Mouse (Mus musculus) gastrocnemius, adult 18-20 months (tissue): ENCODE data around the gene Ccrl2. TPM values are rescaled to one million over a fixed set of nuclear protein-coding genes. Genes with fewer than 3 reads are reported as not detected.

Source experiments
- DNase-seq: peaks from one replicate; pipeline ENCODE4 v3.0.0; 2021; ENCODE audit warnings: low spot score
- total RNA-seq, 2 experiments: library from RNA; stranded (reverse); gene quantifications; 2 replicates each; pipeline ENCODE4 v1.2.3; 2021

Gene Ccrl2
- total RNA-seq, 2 experiments from 2014 or later, result 7.7 to 7.9 TPM

DNA sequence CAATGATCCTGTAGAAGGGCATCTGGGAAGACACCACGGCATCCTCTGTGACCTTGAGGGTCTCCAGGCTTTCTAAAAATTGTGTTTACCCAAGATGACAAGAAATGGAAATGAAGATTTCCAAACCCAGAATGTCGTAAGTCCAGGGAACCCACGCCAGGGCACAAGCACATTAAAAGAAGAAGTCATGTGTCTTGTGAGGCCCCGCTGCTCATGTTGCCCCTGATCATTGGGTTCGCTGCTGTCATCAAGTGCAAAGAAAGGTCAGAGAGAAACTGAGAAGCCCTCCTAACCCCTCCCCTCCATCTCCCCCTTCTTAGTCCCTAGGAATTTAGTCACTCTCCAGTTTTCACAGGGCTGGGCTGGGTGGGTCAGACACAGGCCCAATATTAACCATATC lies 5.5 kb upstream of the Ccrl2 start:
- no peak for DNase-seq

DNA sequence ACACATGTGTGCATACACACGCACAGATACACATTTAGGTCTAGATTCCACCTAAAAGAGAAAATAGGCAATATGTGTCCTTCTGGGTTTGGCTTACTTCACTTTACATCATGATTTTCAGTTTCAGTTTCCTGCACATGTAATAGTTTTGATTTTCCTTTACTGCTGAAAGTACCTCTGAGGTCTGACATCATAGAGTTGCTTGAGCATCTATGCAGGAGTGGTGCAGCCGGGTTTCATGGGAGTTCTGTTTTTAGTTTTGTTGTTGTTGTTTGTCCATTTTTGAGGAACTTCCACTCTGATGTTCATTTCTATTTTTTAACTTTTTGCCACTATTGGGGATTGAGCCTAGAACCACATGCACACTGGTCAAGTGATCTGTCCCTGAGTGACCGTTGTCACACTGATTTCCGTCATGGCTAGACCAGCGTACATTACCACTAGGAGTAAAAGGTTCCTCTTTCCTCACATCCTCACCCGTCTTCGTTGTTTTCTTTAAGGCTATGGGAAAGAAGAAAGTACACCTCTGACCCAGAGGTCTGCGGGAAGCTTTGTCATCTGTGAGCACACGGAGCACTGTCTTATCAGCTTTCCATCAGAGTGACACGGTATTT lies 1.7 kb upstream of the Ccrl2 start:
- DNase-seq, result no peak

DNA sequence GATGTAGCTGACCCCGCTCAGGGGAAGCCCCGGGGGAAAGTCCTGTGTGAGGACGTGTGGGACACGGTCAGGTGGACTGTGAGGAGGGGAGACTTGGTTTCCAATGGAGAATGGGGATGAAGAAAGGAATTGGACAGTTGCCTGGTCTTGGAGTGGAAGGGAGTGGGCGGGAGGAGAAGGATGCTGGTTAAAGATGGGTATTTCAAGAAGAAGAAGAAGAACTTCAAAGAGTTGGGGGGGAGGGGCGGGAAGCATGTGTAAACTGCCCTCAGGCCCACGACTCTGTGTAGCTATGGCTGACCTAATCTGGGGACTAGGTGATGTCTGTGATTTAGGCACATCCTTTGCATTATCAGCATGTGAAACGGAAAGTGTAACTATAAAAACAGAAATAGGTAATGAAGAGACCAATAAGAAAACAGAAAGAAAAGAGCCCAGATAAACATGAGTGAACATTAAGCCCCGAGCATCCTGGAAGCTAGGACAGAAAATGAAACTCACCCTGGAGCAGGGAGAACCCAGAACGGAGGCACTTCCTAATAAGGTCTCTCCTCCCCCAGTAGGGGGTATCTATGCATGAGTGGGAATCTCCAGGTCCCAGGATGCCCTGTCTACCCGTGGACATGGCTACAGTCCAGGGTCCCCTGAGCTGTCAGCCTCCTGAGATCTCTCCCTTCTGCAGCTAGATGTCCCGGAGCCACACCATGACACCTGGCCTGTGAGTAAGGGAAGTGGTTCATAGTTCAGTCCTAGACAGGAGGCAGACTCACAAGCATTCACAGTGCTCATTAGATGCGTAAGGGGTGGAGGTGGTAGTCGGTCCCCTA lies 438 bp upstream of the Ccrl2 start:
- DNase-seq, result no peak

DNA sequence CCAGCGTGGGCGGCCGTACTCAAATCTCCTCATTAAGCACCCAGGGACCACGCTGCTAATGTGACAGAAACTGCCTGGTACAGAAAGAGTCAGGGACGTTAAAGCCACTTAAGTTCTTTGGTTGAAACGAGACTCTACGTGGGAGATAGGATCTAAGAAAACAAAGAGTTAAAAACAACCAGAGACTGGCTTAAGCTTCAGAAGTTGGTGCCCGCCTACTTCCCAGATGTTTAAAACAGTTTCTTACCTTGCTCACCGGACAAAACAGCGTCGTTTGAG lies 861 bp downstream of the Ccrl2 start:
- DNase-seq, result no peak

DNA sequence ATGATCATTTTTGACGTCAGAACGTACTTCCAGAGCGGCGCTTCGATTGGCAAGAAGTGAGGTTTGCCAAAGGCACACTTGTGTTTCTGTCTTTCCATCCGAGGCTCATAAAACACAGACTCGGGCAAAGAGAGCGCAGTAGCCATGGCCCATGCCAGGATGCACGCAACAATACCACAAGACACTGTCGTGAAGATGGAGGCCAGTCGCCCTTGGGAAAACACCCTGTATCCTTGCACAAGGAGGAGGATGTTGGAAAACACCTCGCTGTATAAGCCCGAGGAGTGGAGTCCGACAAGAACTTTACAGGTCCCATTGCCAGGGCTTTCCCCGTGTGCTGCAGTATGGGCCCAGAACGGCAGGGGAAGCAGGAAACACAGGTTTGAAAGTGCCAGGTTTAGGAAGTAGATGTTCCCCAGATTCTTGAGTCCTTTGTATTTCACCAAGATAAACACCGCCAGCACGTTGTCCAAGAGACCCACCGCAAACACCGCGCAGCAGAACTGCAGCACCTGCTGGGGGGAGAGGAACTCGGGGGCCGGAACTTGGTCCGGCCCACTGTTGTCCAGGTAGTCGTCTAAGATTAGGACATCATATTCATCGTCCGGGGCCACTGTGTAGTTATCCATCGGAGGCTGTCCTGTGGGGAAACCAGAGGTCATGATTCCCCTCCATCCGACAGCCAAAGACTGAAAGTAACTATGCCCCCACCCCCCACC lies 1.4 kb downstream of the Ccrl2 start:
- no peak for DNase-seq

DNA sequence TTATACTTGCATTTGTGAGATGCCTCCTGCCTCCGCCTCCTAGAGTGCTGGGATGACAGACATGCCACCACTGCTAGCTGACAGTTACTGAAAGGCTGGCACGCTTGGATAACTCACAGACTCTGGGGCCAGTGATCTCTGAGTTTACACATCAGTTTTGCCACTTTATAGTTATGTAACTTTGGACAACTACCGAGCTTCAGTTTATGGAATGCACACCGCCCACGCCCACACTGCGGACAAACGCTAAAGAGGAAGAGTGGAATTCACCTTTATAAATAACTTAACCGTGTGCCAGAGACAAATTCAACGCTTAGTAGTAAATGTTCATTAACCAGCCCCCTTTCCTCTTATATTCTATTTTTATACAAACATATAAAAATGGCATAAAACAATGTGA lies 2.4 kb downstream of the Ccrl2 start:
- no peak for DNase-seq

DNA sequence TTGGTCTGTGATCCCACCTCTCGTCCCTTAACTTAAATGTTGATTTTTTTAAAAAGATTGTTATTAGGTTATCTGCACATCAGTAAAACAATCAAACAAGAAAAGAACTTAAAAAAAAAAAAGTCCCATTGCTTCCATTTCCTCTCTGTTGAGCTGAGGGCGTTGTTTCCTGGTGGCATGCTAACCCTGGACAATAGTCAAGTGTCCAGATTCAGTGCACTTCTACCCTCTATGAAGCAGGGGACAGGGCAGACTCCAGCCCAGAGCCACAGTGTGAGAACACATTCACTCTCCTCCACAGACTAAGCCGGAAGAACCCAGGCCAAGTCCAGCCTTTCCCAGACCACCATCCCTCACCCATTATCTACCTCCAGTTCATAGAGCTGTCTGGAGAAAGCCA lies 8.9 kb downstream of the Ccrl2 start:
- no peak for DNase-seq

DNA sequence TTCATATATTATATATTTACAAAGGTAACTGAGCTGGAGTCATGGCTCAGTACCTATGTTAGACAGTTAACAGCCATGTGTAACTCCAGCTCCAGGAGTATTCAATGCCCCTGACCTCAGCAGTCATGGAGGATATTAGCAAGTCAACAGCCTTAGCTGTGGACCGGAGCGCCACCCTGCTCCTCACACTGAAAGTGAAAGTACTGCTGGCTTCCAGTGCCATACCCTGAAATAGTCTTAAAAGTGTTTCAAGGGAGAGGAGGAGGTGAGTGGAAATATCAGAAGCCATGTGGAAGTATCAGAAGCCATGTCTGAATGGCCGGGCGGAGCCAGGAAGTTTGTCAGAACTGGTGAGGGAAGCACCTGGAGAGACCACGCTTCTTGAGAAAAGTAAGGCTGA lies 10.1 kb downstream of the Ccrl2 start:
- no peak for DNase-seq

DNA sequence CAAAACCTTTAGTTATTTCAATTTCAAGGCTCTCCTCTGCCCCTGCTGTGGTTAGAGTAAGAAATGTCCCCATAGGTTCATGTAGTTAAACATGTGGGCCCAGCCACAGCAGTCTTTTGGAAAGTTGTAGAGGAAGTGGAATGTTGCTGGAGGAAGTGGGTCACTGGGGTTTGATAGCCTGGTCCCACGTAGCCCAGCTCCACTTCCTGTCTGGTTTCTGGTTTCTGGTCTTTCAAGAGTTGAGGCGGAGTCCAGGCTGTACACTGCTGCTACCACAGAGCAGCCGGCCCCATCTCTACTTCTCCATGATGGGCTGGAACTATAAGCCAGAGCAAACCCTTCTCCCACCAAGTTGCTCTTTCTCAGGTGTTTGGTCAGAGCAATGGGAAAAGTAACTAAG lies 11.1 kb downstream of the Ccrl2 start:
- DNase-seq, result no peak

DNA sequence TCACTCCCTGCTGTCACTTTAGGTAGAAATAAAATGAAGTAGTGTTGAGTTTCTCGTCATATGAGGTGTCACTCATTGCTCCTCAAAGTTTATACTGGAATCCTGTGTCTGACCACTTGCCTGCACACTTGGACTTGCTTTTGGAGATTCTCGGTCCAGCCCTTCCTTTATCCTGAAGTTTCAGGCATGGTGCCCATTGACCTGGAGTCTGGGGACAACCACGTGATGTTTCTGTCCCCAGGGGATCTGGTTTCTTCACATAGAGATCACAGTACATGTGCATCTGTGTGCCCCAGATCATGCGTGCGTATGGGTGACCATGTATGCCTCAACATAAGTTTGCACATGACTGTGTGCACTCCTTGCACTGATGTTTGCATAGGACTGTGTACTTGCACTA lies 15.1 kb downstream of the Ccrl2 start:
- DNase-seq, result peak; percentile 32

DNA sequence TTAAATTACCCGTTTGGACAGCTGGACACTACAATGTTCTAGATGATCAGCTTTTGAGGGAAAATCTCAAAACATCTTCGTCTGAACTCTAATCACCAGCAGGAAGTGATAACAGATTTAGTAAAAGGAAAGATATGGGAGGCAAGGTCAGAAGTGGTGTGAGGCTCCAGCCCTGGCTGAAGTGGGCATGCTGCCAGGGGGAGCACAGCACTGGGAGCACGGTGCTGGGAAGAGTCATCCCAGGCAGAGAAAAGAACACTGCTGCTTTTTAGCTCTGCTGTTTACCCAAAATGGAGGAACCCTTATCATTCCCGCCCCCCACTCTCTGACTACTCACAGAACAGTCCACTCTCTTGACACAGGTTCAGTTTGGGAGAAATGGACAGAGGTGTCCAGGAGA lies 17.4 kb downstream of the Ccrl2 start:
- DNase-seq, result no peak

DNA sequence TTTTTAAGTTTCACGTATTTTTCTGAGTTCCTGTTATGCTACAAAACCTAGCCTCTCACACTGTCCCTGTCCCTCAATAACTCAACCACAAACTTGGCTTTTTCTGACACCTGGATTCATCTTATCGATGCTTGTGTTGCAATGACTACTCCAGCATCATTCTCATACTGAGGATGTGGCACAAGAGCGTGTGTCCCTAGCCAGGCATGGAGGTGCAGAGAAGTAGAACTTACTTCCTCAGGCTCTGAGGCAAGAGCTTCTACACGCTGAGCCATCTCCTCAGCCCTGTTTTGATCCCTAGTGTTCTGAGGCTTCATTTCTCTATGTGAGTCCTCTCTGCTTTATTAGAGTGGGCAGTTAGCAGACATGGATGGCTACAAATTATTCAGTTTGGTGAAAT lies 23.6 kb downstream of the Ccrl2 start:
- no peak for DNase-seq

DNA sequence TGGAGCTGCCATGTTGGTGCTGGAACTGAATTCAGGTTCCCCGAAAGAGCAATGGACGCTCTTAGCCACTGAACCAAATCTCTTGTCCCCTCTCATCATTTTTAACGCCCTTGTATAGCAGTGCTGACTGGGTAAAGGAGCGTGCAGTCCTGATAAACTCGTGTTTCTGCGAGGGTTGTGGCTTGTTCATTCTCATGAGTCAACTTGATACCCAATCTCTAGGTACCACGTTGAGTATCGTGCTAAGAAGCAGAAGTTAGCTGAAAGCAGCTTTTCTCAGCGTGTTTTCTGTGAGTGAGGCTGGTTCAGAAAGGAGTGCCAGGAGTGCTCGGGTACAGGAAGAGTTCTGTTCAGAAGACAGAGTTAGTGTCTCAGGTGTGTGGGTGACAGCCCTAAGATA lies 30.5 kb downstream of the Ccrl2 start:
- no peak for DNase-seq

DNA sequence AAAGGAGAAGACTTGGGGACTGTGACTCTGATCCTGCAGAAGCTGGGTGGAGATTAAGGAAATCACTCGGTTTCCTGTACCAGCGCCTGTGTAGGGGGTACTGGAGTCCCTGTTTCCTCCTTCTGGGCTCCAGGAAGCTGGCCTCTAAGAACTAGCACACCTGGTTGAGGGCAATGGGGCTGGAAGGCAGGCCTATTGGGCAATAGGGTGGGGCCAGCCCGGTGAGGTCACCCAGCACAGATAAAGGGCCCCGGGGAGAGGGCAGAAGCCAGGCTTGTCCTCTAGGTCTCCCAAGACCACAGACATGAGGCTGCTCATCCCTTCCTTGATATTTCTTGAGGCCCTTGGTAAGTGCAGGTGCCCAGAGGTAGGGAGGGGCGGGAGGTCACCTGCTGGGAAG lies 38.3 kb downstream of the Ccrl2 start, which contains the start of gene Ltf:
Gene Ltf (plus strand): TSS at position 250 of the 400 bp plus-strand sequence.
- no peak for DNase-seq

DNA sequence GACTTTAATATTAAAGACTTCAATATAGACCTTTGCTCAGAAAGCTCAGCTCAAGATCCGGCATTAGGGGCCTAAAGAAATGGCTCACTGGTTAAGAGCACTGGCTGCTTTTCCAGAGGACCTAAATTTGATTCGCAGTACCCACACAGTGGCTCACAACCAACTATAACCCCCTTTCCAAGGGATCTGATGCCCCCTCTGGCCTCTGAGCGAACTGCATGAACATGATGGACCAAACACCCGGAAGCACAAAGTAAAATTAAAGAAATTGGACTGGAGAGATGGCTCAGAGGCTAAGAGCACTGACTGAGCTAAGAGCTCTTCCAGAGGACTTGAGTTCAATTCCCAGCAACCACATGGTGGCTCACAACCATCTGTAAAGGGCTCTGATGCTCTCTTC lies 41.7 kb downstream of the Ccrl2 start:
- no peak for DNase-seq

DNA sequence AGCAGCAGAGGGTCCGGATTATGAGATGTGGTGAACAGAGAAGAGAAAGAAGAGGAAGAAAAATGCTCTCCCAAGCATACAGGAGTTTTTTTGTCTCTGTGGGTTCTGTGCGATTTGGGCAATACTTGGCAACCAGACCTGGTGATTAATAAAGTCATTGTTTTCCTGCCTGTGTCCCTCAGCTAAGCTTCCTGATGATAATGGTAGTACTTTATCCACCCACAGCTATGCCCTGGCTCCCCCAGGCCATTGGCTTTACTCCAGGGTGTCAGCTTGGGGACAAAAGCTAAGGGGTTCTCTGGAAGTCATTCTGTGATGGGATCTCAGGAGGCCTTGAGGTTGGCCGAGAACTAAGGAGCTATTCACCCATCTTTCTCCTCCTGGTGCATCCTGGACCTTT lies 45.3 kb downstream of the Ccrl2 start:
- DNase-seq, result no peak

DNA sequence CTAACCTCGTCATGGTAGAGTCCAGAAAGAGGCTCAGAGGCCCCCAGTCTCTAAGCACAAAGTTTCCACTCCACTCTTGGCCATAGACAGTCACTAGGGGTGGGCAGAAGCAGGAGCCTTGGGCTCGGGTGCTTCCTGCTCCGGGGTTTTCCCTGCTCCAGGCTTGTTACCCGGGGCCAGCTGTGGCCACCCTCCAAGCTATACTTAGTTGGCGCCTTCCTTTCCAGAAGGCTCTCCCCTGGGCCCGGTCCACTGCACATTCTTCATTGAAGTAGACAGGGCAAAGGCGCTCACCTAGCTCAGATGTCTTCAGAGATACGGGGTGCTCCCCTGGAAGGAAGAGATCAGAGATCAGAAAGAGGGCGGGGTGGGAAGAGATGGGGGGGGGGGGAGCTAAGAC lies 45.8 kb downstream of the Ccrl2 start:
- DNase-seq, result no peak

DNA sequence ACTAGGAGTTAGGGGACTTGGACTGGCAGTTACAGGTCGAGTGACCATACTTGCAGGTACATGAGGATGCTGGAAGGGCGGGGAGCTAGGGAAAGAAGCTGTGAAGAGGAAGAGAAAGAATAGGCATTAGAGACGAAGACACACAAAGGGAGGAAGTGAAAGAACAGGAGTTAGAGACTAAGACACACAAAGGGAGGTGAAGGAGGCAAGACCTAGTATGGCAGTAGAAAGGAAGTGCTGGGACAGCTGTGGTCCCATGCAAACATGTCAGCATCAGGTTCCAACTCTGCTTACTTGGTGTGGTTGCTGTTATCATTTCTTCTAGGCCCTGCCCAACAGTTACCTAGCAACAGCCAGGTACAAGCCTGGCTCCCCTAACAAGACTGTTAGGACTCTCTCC lies 47.6 kb downstream of the Ccrl2 start:
- no peak for DNase-seq

DNA sequence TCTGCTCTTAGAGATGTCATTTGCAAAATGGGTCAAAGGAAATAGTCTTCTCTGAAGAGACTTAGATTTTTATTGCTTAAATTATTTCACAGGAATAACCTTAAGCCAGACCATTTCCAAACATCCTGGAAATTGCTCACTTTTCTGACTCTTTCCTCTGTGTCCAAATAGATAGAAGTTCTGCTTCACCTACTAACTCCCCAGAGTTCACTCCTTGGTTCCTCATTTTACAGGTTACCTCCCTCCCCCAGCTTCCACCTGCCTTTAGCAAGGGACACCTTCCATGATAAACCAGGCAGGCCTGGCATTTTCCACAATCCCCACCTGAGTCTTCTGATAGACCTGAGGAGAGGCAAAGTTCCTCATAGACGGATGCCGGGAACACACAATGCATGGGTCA lies 50.8 kb downstream of the Ccrl2 start:
- no peak for DNase-seq
